Comparison of ENCODE assay signal across 8 mouse cellular contexts in genomic region chr10:84576395-84577070, GRCm38 (mm10). TPM values are rescaled to one million over a fixed set of nuclear protein-coding genes. Genes with fewer than 3 reads are reported as not detected.
DNase-seq lines count a peak whose midpoint lies in the region; ATAC-seq and TF ChIP-seq lines count a peak whose summit lies in the region.

Tcp11l2 (plus strand) TSS chr10:84576626.

- TF ChIP-seq CTCF in kidney, postnatal 0 days (IDR thresholded peaks at IDR 0.05; ENCODE audit: low read depth), result no peak; the same call in 1 of the 2 replicates

- peak within 1 kb of the TSS; percentile 82 for H3K27ac ChIP-seq in heart, embryonic 12.5 days (ENCODE audit: poor library complexity, severe bottlenecking)
- H3K27ac ChIP-seq in kidney, postnatal 0 days, result peak within 1 kb of the TSS; percentile 91
- H3K27ac ChIP-seq in liver, embryonic 11.5 days (ENCODE audit: low read depth, low read length), result peak within 1 kb of the TSS; percentile 69
- H3K27ac ChIP-seq in stomach, embryonic 14.5 days (ENCODE audit: low read length), result peak within 1 kb of the TSS; percentile 80

- ATAC-seq in erythroid progenitor cell, adult 5-6 weeks (replicated peaks; ENCODE audit: low FRiP score, poor library complexity, severe bottlenecking), result peak; percentile 77
- peak; percentile 98 for ATAC-seq in heart, embryonic 12.5 days (ENCODE audit: insufficient number of reproducible peaks, low FRiP score)
- ATAC-seq in kidney, postnatal 0 days (replicated peaks; ENCODE audit: low FRiP score, low read depth), result peak; percentile 99
- peak; percentile 96 for ATAC-seq in liver, embryonic 11.5 days (replicated peaks; ENCODE audit: low FRiP score)
- ATAC-seq in stomach, embryonic 14.5 days (ENCODE audit: insufficient number of reproducible peaks, insufficient read depth, low FRiP score, low read depth), result peak; percentile 98

- H3K4me3 ChIP-seq in heart, embryonic 12.5 days, result peak within 1 kb of the TSS; percentile 99
- H3K4me3 ChIP-seq in kidney, postnatal 0 days (replicated peaks; ENCODE audit: low read depth, low read length), result peak within 1 kb of the TSS; percentile 97
- H3K4me3 ChIP-seq in liver, embryonic 11.5 days (ENCODE audit: low read depth, low read length), result peak within 1 kb of the TSS; percentile 88
- peak within 1 kb of the TSS; percentile 88 for H3K4me3 ChIP-seq in stomach, embryonic 14.5 days (ENCODE audit: low read depth, low read length)

- DNase-seq in CD4-positive helper T cell, adult 2 months (ENCODE audit: low read depth, low spot score), result peak; percentile 97
- DNase-seq in brain, embryonic 18.5 days (ENCODE audit: low read depth, low spot score), result peak; percentile 86
- DNase-seq in kidney, postnatal 0 days (ENCODE audit: low spot score), result peak; percentile 98
- DNase-seq in liver, embryonic 11.5 days (ENCODE audit: low spot score), result peak; percentile 90
- peak; percentile 98 for DNase-seq in naive thymus-derived CD4-positive, alpha-beta T cell, adult 2 months (ENCODE audit: low read depth)

- H3K4me1 ChIP-seq in heart, embryonic 12.5 days (replicated peaks), result peaks cover 25% of the 10 kb centered on the region
- peaks cover 13% of the 10 kb centered on the region; the same call in 1 of the 2 replicates for H3K4me1 ChIP-seq in kidney, postnatal 0 days (replicated peaks; ENCODE audit: insufficient read depth, low read length)
- peaks cover 12% of the 10 kb centered on the region for H3K4me1 ChIP-seq in liver, embryonic 11.5 days (replicated peaks; ENCODE audit: control insufficient read depth, insufficient read depth, low read length)
- no peaks in the 10 kb centered on the region; the same call in 1 of the 2 replicates for H3K4me1 ChIP-seq in stomach, embryonic 14.5 days (ENCODE audit: control insufficient read depth, insufficient read depth, low read length)

- no peaks in the 10 kb centered on the region for H3K27me3 ChIP-seq in heart, embryonic 12.5 days (replicated peaks)
- H3K27me3 ChIP-seq in kidney, postnatal 0 days (ENCODE audit: insufficient read depth, low read length), result no peaks in the 10 kb centered on the region
- no peaks in the 10 kb centered on the region for H3K27me3 ChIP-seq in liver, embryonic 11.5 days (replicated peaks; ENCODE audit: control insufficient read depth, insufficient read depth, low read length)
- H3K27me3 ChIP-seq in stomach, embryonic 14.5 days (ENCODE audit: control insufficient read depth, insufficient read depth, low read length), result no peaks in the 10 kb centered on the region

- no peaks in the 10 kb centered on the region for H3K36me3 ChIP-seq in heart, embryonic 12.5 days
- H3K36me3 ChIP-seq in kidney, postnatal 0 days (ENCODE audit: insufficient read depth, low read length), result no peaks in the 10 kb centered on the region
- no peaks in the 10 kb centered on the region for H3K36me3 ChIP-seq in liver, embryonic 11.5 days (ENCODE audit: control insufficient read depth, insufficient read depth, low read length)
- no peaks in the 10 kb centered on the region for H3K36me3 ChIP-seq in stomach, embryonic 14.5 days (ENCODE audit: control insufficient read depth, insufficient read depth, low read length)

- peak within 1 kb of the TSS; percentile 79 for H3K4me2 ChIP-seq in heart, embryonic 12.5 days
- H3K4me2 ChIP-seq in kidney, postnatal 0 days (ENCODE audit: low read length), result peak within 1 kb of the TSS; percentile 98
- H3K4me2 ChIP-seq in liver, embryonic 11.5 days, result peak within 1 kb of the TSS; percentile 99
- peak within 1 kb of the TSS; percentile 86 for H3K4me2 ChIP-seq in stomach, embryonic 14.5 days (replicated peaks; ENCODE audit: low read depth, low read length)

- H3K9me3 ChIP-seq in heart, embryonic 12.5 days (replicated peaks), result no peaks in the 10 kb centered on the region
- no peaks in the 10 kb centered on the region for H3K9me3 ChIP-seq in kidney, postnatal 0 days (replicated peaks; ENCODE audit: low read length)
- H3K9me3 ChIP-seq in liver, embryonic 11.5 days (ENCODE audit: control insufficient read depth, low read length), result no peaks in the 10 kb centered on the region
- H3K9me3 ChIP-seq in stomach, embryonic 14.5 days (ENCODE audit: control insufficient read depth, low read depth, low read length), result no peaks in the 10 kb centered on the region

- peak within 1 kb of the TSS; percentile 87 for H3K9ac ChIP-seq in heart, embryonic 12.5 days
- peak within 1 kb of the TSS; percentile 85 for H3K9ac ChIP-seq in kidney, postnatal 0 days (ENCODE audit: low read depth, low read length)
- peak within 1 kb of the TSS; percentile 44 for H3K9ac ChIP-seq in liver, embryonic 11.5 days (ENCODE audit: low read depth, low read length)
- peak within 1 kb of the TSS; percentile 50 for H3K9ac ChIP-seq in stomach, embryonic 14.5 days (replicated peaks; ENCODE audit: low read depth, low read length)

- WGBS in heart, embryonic 12.5 days, result under 1% methylated on average over 46 of the region's 46 CpGs
- WGBS in kidney, postnatal 0 days, result under 1% methylated on average over 46 of the region's 46 CpGs
- under 1% methylated on average over 46 of the region's 46 CpGs for WGBS in liver, embryonic 11.5 days
- WGBS in stomach, embryonic 14.5 days, result under 1% methylated on average over 44 of the region's 46 CpGs

RNA-seq across cellular contexts. Expression of gene Tcp11l2, which starts in this region (rescaled TPM):
- 31.4 and 42.8 TPM in 2 replicates for total RNA-seq in erythroid progenitor cell, adult 5-6 weeks (2015; ENCODE audit: low replicate concordance)
- total RNA-seq in erythroid progenitor cell, adult 5-6 weeks (2017; ENCODE audit: low replicate concordance), result 11.3 and 25.4 TPM in 2 replicates
- 29.1 and 32.2 TPM in 2 replicates for polyA plus RNA-seq in heart, embryonic 12.5 days (2016; fragmentation: Nextera tagmentation; extraction: Ambion mirVana)
- 25.2 and 27.0 TPM in 2 replicates for polyA plus RNA-seq in kidney, postnatal 0 days (2015; fragmentation: Nextera tagmentation; extraction: Ambion mirVana)
- 4.7 and 5.7 TPM in 2 replicates for polyA plus RNA-seq in liver, embryonic 11.5 days (2014; fragmentation: Nextera tagmentation; extraction: Ambion mirVana)
- 14.7 and 14.9 TPM in 2 replicates for polyA plus RNA-seq in stomach, embryonic 14.5 days (2014; fragmentation: Nextera tagmentation; extraction: Ambion mirVana)

Comparison
In these comparisons a context has a peak if more than half of its experiments do, and no peak if none do; other contexts are left out.
1. Peak in every context shown above with its lines: DNase-seq, ATAC-seq, H3K4me3 ChIP-seq and H3K27ac ChIP-seq.